Mouse (Mus musculus): ENCODE measurements around the gene Pip4k2a.

DNA sequence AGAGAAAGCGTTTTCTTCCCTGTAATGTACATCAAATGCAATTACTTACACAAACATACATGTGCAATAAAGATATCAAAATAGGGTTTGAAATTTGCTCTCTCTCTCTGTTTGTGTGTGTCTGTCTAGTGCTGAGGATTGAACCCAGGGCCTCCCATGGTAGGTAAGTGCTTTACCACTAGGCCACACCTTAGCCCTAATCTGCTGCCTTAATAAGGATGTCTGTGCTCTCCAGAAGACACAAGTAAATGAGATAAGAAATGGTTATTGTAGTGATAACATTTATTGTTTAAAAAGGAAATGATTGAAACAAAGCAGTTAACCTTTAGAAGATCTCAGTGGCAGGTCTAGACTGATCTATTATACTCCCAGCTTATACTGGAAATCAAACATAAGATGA, 18.9 kb upstream of the Pip4k2a start:
- TF ChIP-seq CTCF (IDR thresholded peaks at IDR 0.05; ENCODE audit: extremely low read depth, insufficient read depth, insufficient read length, insufficient replicate concordance), result no peak
- TF ChIP-seq POLR2A (IDR thresholded peaks at IDR 0.05; ENCODE audit: low read depth, low read length), result no peak
